Mouse (Mus musculus) layer of hippocampus, postnatal 36 days (tissue): Measurements from ENCODE around the gene Atcay. TPM values are rescaled to one million over a fixed set of nuclear protein-coding genes. Genes with fewer than 3 reads are reported as not detected.
"Not testable (repeated sequence)": the region's sequence is repeated elsewhere in the genome, so short reads cannot be mapped to it uniquely, and the experiment has no call there.

ENCODE experiments used
- DNase-seq, 2 experiments: peaks; one replicate each; pipeline ENCODE4 v3.0.0; 2022
- total RNA-seq, 2 experiments: library from RNA; stranded (reverse); gene quantifications; 2 replicates each; pipeline ENCODE4 v1.2.3; 2021

Gene Atcay
- total RNA-seq, 2 experiments from 2014 or later: 150 TPM

DNA sequence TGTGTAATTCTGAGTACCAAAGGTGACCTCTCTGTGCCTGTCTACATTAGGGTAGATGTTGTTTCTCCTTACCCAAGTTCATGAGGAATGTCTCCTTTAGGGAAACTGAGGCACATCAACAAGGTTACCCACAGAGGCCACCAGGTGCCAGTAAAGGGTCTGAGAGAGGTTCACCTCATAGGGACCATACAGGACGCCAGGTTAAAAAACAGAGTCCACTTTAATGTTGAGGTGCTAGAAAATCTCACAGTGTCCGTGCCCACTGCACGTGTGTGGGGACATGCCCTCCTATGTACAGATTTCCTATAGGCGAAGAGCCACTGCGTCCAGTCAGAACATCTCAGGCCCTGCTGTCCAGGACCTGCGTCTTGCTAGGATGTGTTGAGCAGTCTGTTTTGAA lies 31.6 kb downstream of the Atcay start:
- no peak for DNase-seq

DNA sequence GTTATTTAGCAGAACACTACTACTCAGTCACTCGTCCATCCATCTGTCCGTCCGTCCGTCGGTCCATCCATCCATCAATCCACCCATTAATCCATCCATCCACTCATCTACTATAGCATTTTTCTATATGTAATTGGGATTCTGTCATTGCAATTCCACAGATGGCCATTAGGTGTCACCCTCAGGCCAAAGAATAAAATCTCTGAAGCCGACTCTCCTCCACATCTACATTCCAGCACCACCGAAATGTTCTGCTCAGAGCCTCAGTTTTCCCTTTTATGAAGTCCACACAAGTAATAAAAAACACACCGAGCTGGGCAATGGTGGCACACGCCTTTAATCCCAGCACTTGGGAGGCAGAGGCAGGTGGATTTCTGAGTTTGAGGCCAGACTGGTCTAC lies 32.4 kb downstream of the Atcay start:
- peak in 1 of 2 experiments; percentile 47 for DNase-seq

DNA sequence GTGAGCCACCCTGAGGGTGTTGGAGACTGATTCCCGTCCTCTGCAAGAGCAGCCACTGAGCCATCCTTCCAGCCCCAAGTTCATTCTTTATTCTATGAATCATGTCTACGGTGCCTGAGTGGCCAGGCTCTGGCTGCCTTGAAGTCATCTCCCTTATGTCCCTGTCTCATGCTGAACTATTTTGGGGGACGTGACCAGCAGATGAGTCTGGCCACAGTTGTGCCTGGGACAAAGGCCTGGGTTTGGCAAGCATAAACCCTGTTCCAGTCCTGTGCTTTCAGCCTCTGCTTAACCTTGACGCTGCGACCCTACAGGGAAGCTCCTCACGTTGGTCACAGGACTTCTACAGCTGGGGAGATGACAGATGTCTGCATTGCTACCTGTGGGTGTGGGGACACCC lies 33.3 kb downstream of the Atcay start:
- no peak for DNase-seq

DNA sequence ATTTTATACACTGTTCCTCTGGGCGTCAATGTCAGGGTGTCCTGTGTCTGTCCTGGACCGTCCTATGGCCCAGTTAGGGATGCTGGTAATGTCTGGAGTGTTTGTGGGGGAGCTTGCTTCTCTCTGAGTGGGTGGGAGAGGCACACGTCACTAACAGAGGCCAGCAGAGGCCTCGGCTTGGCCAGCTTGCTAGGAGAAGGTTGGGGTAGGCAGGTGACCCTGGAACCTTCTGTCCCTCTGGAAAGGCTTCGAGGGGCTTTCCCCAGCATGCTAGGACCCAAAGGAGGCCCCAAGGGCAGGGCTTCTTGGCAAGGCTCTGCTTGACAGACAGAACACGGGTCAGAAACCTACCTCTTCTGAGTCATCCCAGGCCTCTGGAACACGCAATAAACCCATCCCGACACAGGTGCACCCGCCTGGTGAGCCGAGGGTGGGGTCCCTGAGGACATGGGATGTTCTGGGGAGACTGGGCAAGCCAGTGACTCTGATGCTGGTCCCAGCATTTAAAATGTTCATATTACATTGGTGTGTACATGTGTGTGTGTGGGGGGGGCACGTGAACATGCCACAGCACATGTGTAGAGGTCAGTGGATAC lies 34.1 kb downstream of the Atcay start:
- no peak for DNase-seq

DNA sequence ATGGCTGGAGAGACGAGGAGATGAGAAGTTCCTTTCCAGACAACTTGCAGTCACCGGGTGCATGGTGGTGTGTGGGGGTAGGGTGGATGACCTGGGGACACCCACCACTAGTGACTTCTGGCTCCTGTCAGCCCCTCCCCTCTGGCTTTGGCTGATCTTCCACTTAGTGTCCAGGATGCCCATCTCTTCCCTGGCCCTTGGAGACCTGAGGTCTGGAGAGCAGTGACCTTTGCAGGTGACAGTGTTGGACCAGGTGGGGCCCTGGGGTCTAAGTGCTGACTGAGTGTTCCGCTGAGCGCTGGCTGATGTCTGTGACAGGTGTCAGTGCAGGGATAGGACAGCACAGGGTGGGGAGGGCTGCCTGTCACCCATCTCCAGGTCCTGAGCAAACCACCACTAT lies 35.3 kb downstream of the Atcay start:
- DNase-seq: peak in 1 of 2 experiments; percentile 3

DNA sequence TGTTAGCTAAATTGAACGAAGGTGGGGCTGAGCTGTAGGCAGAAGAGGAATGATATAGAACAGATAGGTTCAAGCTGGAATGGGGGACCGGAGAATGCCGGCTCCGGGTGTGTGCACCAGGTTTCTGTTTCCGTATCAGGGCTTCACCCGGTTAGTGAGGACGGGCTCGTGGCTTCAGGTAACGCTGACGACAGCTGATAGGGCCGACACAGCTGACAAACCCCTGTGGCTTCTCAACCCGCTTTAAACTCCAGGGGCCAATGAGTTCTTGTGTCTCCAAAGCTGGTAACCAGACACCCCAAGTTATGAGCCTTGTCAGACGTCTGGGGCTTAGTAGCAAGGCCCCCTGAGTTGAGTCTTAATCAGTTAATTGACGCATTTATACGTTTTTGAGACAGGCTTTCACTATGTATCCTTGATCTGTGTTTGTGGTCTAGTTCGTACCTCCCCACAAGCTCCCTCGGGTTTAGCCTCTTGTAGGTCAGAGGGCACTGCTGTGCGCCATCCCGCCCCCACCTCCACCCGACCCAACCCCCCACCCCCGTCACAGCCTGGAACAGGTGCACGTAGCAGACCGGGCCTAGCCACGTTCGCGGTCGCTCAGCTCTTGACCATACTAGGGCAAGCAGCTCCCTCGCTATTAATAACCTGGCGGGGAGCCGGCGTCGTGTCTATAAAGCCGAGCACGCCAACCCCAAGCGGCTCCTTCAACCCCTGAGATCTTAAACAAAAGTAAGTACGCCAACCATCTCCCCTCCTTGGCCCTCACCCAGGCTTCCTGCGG lies 36.5 kb downstream of the Atcay start:
- DNase-seq: no peak

DNA sequence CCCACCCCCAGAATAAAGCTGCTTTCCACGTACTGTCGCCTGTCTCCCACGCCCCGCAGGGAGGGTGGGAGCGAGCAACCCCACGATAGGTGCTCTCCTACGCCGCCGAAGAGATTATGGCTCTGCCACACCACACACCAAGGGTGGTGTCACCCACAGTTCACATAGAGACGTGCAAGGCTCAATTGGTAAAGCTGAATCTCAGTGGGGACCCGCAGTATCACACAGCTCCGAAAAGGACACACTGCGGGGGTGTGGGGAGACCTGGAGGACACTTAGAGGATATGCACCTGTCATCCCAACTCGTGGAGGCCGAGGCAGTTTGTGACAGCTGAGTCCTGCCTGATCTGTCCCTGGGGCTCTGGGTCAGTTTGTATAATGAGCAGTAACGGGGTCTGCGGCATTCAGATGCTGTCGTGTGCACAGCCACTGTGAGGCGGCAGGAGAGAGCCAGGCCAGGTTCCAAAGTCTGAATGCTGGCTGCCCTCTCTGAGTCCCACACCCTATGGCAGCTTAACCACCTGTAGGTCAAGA lies 37.6 kb downstream of the Atcay start:
- DNase-seq: peak; percentile 51 to 58

DNA sequence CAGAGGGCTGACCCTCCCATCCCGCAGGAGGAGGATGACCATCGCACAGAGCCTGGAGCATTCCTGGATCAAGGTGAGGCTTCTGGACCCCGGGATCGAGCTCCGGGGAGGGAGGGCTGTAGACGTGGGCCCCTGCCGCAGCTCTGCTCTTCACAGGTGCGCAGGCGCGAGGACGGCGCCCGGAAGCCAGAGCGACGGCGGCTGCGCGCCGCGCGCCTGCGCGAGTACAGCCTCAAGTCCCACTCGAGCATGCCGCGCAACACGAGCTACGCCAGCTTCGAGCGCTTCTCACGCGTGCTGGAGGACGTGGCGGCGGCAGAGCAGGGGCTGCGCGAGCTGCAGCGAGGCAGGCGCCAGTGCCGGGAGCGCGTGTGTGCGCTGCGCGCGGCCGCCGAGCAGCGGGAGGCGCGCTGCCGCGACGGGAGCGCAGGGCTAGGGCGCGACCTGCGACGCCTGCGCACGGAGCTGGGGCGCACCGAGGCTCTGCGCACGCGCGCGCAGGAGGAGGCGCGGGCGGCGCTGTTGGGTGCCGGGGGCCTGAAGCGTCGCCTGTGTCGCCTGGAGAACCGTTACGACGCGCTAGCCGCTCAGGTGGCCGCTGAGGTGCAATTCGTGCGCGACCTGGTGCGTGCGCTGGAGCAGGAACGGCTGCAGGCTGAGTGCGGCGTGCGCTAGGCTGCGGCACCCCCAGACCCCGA lies 38.2 kb downstream of the Atcay start:
- DNase-seq: peak; percentile 86 to 90

DNA sequence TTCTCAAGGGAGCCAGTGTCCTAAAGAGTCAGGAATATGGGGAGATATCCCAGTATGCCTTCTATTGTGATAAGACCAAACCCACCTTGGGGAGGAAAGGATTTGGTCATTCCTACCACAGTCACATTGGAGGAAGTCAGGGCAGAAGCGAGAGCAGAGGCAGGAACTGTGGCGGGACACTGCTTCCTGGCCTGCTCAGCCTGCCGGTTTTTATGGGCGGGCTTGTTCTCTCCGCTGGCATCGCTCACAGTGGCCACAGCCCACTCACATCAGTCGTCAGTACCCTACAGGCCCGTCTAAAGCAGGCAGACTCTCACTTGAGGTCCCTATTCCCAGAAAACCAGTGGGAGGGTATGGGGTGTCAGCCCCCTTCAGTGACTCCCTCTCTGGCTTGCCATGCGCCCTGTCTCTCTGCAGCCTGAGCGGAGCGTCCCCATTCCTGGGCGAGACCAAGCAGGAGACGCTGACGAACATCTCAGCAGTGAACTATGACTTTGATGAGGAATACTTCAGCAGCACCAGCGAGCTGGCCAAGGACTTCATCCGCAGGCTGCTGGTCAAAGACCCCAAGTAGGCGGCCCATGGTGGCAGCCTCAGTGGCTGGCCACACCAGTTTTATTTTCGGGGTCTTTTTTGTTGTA lies 39.2 kb downstream of the Atcay start:
- no peak for DNase-seq

DNA sequence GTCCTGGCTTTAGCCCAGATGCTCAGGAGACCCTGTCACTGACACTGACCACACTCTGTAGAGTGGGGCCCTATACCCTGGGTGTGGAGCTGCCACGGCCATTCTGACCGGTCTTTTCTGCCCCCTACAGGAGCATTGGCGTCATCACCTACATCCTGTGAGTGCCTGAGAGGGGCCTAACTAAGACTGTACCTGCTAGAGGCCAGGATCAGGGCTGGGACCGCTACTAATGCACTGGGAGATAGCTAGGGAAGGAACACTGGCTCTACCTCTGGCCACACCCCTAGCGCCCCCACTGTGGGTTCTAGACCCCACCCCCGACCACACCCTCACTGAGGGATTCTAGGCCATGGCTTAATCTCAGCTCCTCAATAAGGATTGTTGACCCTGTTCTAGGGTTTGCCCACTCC lies 39.7 kb downstream of the Atcay start:
- DNase-seq: no peak

DNA sequence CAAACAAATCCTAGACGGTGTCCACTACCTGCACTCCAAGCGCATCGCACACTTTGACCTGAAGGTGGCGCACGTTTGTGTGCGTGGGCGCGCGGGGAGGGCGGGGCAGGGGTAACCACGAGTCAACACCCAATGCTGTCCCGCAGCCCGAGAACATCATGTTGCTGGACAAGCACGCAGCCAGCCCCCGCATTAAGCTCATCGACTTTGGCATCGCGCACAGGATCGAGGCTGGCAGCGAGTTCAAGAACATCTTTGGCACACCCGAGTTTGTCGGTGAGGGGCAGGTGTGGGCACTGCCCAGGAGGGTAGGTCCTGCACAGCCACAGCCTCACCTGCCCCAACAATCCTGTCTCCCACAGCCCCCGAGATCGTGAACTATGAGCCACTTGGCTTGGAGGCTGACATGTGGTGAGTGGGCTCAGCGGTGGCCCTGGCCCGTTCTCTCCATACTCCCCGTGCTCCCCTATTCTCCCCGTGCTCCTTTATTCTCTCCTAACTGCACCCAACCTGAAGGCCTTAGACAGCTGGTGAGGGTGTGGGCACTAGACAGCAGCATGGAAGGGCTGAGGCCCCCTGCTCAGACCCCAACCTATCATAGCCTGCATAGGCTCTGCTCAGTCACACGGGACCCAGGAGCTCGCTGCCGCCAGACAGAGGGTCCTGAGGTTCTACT lies 40.3 kb downstream of the Atcay start:
- no peak for DNase-seq

DNA sequence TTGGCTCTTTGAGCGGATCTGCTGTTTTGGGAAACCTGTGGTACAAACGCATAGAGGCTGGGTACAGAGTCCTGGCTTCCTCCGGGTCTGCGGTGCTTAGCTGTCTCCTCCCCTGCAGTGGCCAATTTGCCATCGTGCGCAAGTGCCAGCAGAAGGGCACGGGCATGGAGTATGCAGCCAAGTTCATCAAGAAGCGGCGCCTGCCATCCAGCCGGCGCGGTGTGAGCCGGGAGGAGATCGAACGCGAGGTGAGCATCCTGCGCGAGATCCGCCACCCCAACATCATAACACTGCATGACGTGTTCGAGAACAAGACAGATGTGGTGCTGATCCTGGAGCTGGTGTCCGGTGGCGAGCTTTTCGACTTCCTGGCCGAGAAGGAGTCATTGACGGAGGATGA lies 40.8 kb downstream of the Atcay start:
- DNase-seq: no peak

DNA sequence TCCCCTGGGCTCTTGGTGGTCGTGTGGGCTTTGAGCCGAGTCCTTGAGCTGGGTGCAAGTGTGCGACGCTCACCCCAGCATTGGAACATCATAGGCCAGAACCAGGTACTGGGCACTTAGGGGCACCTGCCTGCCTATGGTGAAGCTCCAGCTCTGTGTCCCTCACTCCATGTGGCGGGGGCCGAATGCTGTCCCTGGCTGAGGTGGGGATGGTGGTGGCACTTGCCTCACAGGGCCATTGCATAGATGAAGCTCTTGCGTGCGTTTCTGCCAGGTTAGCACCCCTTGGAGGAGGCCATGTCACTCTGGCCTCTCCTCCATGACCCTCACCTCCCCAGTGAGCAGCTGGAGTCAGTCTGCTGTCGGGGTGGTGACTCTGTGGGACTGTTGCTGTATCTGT lies 43.5 kb downstream of the Atcay start:
- DNase-seq: no peak

DNA sequence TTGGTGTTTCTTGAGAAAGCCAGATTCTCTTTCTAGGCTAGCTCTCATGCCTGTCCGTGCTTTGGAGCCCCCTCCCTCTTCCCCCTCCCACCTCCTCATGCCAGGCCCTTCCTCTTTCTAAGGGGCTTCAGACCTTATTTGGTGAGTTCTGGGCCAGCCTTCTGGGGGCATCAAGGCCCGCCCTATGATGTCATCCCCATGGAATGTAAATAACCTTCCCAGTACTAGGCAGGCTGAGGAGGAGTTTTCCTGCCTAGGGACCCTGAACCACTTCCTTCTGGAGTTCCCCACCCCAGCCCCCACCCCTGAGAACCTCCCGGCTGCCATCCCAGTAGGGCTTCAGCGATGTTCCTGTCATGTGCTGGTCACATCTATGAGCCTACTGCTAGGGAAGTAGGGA lies 45.9 kb downstream of the Atcay start:
- no peak for DNase-seq

DNA sequence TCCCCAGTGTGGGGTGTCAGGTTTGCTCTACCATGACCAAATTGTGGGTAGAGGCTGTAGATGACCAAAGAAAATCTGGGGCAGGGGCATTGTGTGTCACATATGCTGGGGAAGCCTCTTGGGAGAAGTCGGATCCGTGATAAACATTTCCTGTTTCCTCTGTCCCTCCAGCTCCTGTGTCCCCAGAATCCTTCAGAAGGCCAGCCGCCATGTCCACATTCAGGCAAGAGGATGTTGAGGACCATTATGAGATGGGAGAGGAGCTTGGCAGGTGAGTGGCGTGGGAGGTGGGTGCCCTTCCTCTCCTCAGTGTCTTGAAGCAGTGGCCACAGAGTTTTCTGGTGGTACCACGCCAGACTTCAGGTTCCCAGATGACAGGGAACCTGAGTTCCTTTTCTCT lies 46.8 kb downstream of the Atcay start, which contains the start of gene 4930442H23Rik:
TSS of gene 4930442H23Rik (minus strand) at position 45 of the 400 bp plus-strand sequence.
- no peak for DNase-seq

DNA sequence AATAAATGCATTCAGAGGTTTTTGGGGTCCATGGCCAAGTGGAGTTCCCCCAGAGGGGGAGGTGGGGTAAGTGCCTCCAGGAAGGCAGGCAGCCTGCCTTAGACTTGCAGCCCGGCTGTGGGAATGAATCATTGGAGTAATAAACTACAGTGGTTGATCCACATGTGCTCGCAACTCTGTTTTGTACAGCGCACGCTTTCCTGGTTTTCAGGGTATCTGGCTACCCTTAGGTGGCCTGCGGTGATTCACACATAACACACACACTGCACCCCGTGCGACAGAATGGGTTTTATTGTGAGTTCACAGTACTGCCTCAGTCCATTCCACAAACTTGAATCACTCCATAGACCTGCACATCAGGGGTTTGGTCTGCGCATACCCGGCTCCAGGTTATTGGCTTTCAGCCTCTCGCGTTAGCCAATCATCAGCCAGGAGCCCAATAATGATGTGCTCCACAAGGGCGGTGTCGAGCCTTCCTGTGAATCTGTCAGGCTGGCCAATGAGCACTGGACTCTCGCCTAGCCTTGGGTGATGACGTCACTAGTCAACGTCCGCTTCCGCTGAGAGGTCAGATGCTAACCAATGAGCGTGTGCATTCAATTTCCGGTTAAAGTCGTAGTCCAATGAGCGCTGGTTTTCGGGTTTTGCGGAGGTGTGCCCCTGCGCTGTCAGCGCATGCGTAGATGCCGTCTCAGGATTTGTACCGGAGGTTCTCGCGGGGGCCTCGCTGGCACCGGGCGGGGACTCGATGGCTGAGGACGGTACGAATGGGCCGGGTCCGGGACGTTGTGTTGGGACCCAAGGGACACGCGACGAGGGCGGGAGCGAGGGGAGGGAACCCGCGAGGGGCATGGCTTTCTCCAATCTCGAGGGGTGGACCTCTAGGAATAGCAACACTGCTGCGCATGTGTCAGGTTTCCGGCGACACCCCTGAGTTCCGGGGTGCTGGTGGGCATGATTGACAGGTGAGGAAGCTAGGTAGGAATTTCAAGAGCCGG lies 48.0 kb downstream of the Atcay start, which contains the start of gene Dapk3:
TSS of gene Dapk3 (plus strand) at position 670 of the 998 bp plus-strand sequence.
- peak; percentile 97 to 98 for DNase-seq

DNA sequence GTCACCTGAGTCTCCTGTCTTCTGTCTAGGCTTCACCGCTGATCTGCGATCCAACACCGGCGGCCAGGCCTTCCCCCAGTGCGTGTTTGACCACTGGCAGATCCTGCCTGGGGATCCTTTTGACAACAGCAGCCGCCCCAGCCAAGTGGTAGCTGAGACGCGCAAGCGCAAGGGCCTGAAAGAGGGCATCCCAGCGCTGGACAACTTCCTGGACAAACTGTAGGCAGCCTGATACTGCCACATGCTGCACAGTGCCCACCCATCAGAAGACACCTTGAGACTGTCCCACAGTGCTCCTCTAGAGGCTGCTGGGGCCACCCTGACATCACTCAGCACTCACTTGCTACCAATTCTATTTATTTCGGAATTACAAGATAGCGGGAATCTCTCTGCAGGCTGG lies 48.8 kb downstream of the Atcay start:
- DNase-seq: not testable (repeated sequence)

DNA sequence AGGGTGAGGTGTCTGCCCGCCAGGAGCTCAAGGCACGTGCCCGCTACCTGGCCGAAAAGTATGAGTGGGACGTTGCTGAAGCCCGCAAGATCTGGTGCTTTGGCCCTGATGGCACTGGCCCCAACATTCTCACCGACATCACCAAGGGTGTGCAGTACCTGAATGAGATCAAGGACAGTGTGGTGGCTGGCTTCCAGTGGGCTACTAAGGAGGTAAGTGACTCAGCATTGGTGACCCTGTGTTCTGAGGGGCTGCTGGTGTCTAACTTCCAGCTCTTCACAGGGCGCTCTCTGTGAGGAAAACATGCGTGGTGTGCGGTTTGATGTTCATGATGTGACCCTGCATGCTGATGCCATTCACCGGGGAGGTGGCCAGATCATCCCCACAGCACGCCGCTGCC lies 49.7 kb downstream of the Atcay start:
- no peak for DNase-seq

DNA sequence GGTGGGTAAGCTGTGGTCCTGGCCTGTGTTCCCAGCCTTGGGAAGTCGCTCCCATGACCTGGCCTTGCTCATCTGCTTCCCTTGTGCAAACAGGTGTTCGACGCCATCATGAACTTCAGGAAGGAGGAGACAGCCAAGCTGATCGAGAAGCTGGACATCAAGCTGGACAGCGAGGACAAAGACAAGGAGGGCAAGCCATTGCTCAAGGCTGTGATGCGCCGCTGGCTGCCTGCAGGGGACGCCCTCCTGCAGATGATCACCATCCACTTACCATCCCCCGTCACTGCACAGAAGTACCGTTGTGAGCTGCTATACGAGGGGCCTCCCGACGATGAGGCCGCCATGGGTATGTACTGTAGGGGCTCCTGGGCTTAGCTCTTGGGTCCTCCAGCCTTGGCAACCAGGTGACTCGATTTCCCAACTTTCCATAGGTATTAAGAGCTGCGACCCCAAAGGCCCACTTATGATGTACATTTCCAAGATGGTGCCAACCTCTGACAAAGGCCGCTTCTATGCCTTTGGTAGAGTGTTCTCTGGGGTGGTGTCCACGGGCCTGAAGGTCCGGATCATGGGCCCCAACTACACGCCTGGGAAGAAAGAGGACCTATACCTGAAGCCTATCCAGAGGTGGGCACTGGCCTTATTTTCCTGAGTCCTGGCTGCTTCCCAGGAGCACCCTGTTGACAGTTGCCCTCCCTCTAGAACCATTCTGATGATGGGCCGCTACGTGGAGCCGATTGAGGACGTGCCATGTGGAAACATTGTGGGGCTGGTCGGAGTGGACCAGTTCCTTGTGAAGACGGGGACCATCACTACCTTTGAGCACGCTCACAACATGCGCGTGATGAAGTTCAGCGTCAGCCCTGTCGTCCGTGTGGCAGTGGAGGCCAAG lies 50.9 kb downstream of the Atcay start:
- no peak for DNase-seq

DNA sequence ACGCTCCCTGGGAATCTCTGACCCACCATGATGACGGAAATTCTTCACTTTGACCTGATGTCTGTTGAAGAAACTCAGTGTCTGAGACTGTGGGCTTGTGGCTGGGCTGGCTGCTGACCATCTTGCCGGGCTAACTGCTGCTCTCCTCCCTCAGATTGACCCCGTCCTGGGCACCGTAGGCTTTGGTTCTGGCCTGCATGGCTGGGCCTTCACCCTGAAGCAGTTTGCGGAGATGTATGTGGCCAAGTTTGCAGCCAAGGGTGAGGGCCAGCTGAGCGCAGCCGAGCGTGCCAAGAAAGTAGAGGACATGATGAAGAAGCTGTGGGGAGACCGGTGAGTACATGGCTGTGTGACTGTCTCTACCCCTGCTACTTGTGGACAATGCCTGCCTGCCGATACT lies 51.7 kb downstream of the Atcay start:
- no peak for DNase-seq
